Mouse (Mus musculus) heart, embryonic 15.5 days (tissue): ENCODE measurements around the gene Vmn2r72. TPM values are rescaled to one million over a fixed set of nuclear protein-coding genes. Genes with fewer than 3 reads are reported as not detected.

Source experiments
- ATAC-seq: fragments of 200-750 bp; cut with Nextera tagmentation; replicated peaks from 2 replicates; pipeline ENCODE4 v1.8.0; 2017; ENCODE audit warnings: low read depth, moderate TSS enrichment; ENCODE audit not compliant: insufficient number of reproducible peaks, insufficient read depth, low FRiP score
- H3K27ac ChIP-seq: fragments of 300-500 bp; sonication (generic); 2 replicates; pipeline ENCODE4 v1.5.1; 2015; ENCODE audit warnings: mild to moderate bottlenecking, inconsistent platforms
- H3K27me3 ChIP-seq: fragments of 300-500 bp; sonication (generic); 2 replicates; pipeline ENCODE4 v1.6.1; 2015; ENCODE audit warnings: inconsistent platforms
- H3K36me3 ChIP-seq: fragments of 300-500 bp; sonication (generic); 2 replicates; pipeline ENCODE4 v1.6.1; 2015; ENCODE audit warnings: mild to moderate bottlenecking, inconsistent platforms
- H3K4me1 ChIP-seq: fragments of 300-500 bp; sonication (generic); replicated peaks from 2 replicates; pipeline ENCODE4 v1.6.1; 2015; ENCODE audit warnings: inconsistent platforms
- H3K4me2 ChIP-seq: fragments of 300-500 bp; sonication (generic); 2 replicates; pipeline ENCODE4 v1.6.1; 2015; ENCODE audit warnings: inconsistent platforms, mild to moderate bottlenecking, moderate library complexity
- H3K4me3 ChIP-seq: fragments of 300-500 bp; sonication (generic); 2 replicates; pipeline ENCODE4 v1.5.1; 2015; ENCODE audit warnings: mild to moderate bottlenecking, inconsistent platforms
- H3K9ac ChIP-seq: fragments of 300-500 bp; sonication (generic); 2 replicates; pipeline ENCODE4 v1.6.1; 2015; ENCODE audit warnings: mild to moderate bottlenecking, inconsistent platforms
- H3K9me3 ChIP-seq: fragments of 300-500 bp; sonication (generic); replicated peaks from 2 replicates; pipeline ENCODE4 v1.6.1; 2016; ENCODE audit warnings: inconsistent platforms
- WGBS: fragments of 180-500 bp; shearing (Covaris S2); methylation state at CpG from one replicate; pipeline ENCODE4 v1.1.7; 2015; ENCODE audit warnings: mixed read lengths; 5-methylcytosine and 5-hydroxymethylcytosine counted together
- polyA plus RNA-seq: library from polyadenylated mRNA; unstranded; fragments of >200 nt; fragmentation: Nextera tagmentation; extraction: Ambion mirVana; gene quantifications from 2 replicates; pipeline ENCODE4 v1.2.1, GENCODE M21; 2015

The Vmn2r72 gene
- not detected in 2 replicates for polyA plus RNA-seq

DNA sequence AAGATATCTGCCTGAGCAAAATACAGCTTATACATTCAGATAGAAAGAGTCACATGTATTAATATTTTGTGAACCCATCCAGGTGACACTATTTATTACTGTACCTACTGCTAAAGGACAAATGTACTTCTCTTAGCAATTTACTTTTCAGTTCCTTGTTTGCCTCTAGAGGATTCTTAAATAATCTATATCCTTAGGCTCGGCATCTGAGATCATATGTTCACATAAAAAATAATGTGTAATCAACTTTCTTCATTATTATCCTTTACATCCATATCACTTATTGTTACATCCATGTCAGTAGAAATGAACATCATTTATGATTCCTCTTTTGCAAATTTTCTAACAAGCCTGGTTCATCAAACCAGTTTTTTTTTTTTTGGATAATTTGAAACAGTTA is at the start of gene Vmn2r72:
Gene Vmn2r72 (minus strand): TSS at position 101 of the 400 bp plus-strand sequence.
- Histone ChIP-seq H3K9ac (no peak within 1 kb of the TSS), H3K4me2 (no peak within 1 kb of the TSS), H3K4me3 (no peak within 1 kb of the TSS), H3K36me3 (no peaks in the 10 kb centered on the region), H3K27me3 (no peaks in the 10 kb centered on the region), H3K4me1 (no peaks in the 10 kb centered on the region), H3K27ac (no peak within 1 kb of the TSS), H3K9me3 (no peaks in the 10 kb centered on the region)
- ATAC-seq, result no peak
- WGBS, result 73% methylated on average over 1 of the region's 1 CpGs

Other genes with a start within 250 kb of the Vmn2r72 start
- not detected in 2 replicates for gene Vmn2r71, start 192.0 kb downstream of the Vmn2r72 start, polyA plus RNA-seq
- gene Vmn2r70, start 185.9 kb downstream of the Vmn2r72 start, polyA plus RNA-seq, result not detected in 2 replicates
- not detected in 2 replicates for gene Vmn2r73, start 121.2 kb upstream of the Vmn2r72 start, polyA plus RNA-seq
- not detected in 2 replicates for gene Vmn2r74, start 206.5 kb upstream of the Vmn2r72 start, polyA plus RNA-seq